Mouse (Mus musculus) forebrain, embryonic 10.5 days (tissue): ENCODE measurements around the gene Lmo3. TPM values are rescaled to one million over a fixed set of nuclear protein-coding genes. Genes with fewer than 3 reads are reported as not detected.

Experiments
- DNase-seq: peaks from one replicate; pipeline ENCODE4 v3.0.0-alpha.2; 2017; ENCODE audit warnings: low spot score; ENCODE audit errors: extremely low spot score
- H3K27ac ChIP-seq: fragments of 300-500 bp; sonication (generic); 2 replicates; pipeline ENCODE4 v1.5.1; 2016; ENCODE audit warnings: mild to moderate bottlenecking
- H3K27me3 ChIP-seq: fragments of 300-500 bp; sonication (generic); 2 replicates; pipeline ENCODE4 v1.6.1; 2016; ENCODE audit warnings: mild to moderate bottlenecking; ENCODE audit not compliant: poor library complexity, severe bottlenecking
- H3K36me3 ChIP-seq: fragments of 300-500 bp; sonication (generic); replicated peaks from 2 replicates; pipeline ENCODE4 v1.6.1; 2016; ENCODE audit warnings: mild to moderate bottlenecking, moderate library complexity
- H3K4me1 ChIP-seq: fragments of 300-500 bp; sonication (generic); 2 replicates; pipeline ENCODE4 v1.6.1; 2016
- H3K4me3 ChIP-seq: fragments of 300-500 bp; sonication (generic); 2 replicates; pipeline ENCODE4 v1.5.1; 2016; ENCODE audit warnings: mild to moderate bottlenecking, moderate library complexity
- H3K9me3 ChIP-seq: fragments of 300-500 bp; sonication (generic); 2 replicates; pipeline ENCODE4 v1.6.1; 2016; ENCODE audit warnings: mild to moderate bottlenecking, moderate library complexity
- WGBS: fragments of 180-500 bp; shearing (Covaris S2); methylation state at CpG from one replicate; pipeline ENCODE4 v1.1.7; 2016; 5-methylcytosine and 5-hydroxymethylcytosine counted together
- polyA plus RNA-seq: library from polyadenylated mRNA; unstranded; fragments of >200 nt; fragmentation: Nextera tagmentation; extraction: Ambion mirVana; gene quantifications from 2 replicates; pipeline ENCODE4 v1.2.1, GENCODE M21; 2016

Lmo3 gene
- polyA plus RNA-seq, 1 experiment from 2014 or later: 22.4 TPM

GRCm38 (mm10) chr6:138346558-138346957, 235.2 kb downstream of the Lmo3 start:
- no peaks in the 10 kb centered on the region for H3K4me1 ChIP-seq
- no peak overlapping the region for H3K27ac ChIP-seq

GRCm38 (mm10) chr6:138335858-138336257, 245.9 kb downstream of the Lmo3 start:
- no peaks in the 10 kb centered on the region for H3K36me3 ChIP-seq
- no peak for DNase-seq
- H3K4me1 ChIP-seq: peaks cover 4% of the 10 kb centered on the region; the same call in 1 of the 2 replicates
- H3K4me3 ChIP-seq: no peak overlapping the region
- peaks cover 5% of the 10 kb centered on the region; the same call in 1 of the 2 replicates for H3K9me3 ChIP-seq
- H3K27ac ChIP-seq: no peak overlapping the region
- 83% methylated on average over 4 of the region's 4 CpGs for WGBS
- no peaks in the 10 kb centered on the region for H3K27me3 ChIP-seq

More at GRCm38 (mm10) chr6:138346558-138346957, 235.2 kb downstream of the Lmo3 start:
- H3K4me3 ChIP-seq: no peak overlapping the region
- H3K27me3 ChIP-seq: no peaks in the 10 kb centered on the region
- WGBS: 92% methylated on average over 4 of the region's 4 CpGs
- no peaks in the 10 kb centered on the region for H3K36me3 ChIP-seq
- DNase-seq: no peak
- H3K9me3 ChIP-seq: peaks cover 14% of the 10 kb centered on the region

GRCm38 (mm10) chr6:138333991-138334390, 247.8 kb downstream of the Lmo3 start:
- H3K36me3 ChIP-seq: no peaks in the 10 kb centered on the region
- no peak for DNase-seq
- WGBS: 95% methylated on average over 7 of the region's 7 CpGs

GRCm38 (mm10) chr6:138325744-138326400, 255.9 kb downstream of the Lmo3 start:
- no peak overlapping the region for H3K27ac ChIP-seq
- H3K9me3 ChIP-seq: no peaks in the 10 kb centered on the region
- H3K27me3 ChIP-seq: no peaks in the 10 kb centered on the region
- 57% methylated on average over 3 of the region's 3 CpGs for WGBS
- no peaks in the 10 kb centered on the region for H3K36me3 ChIP-seq
- no peak overlapping the region for H3K4me3 ChIP-seq
- no peaks in the 10 kb centered on the region for H3K4me1 ChIP-seq
- DNase-seq: no peak

More at GRCm38 (mm10) chr6:138333991-138334390, 247.8 kb downstream of the Lmo3 start:
- Histone ChIP-seq H3K4me1 (peaks cover 4% of the 10 kb centered on the region; the same call in 1 of the 2 replicates), H3K27me3 (no peaks in the 10 kb centered on the region), H3K9me3 (no peaks in the 10 kb centered on the region), H3K4me3 (no peak overlapping the region), H3K27ac (no peak overlapping the region)

GRCm38 (mm10) chr6:138325145-138325544, 256.6 kb downstream of the Lmo3 start:
- no peak for DNase-seq
- no peaks in the 10 kb centered on the region for H3K9me3 ChIP-seq
- no peak overlapping the region for H3K4me3 ChIP-seq
- no peaks in the 10 kb centered on the region for H3K4me1 ChIP-seq
- 78% methylated on average over 3 of the region's 3 CpGs for whole genome bisulfite sequencing
- no peak overlapping the region for H3K27ac ChIP-seq
- no peaks in the 10 kb centered on the region for H3K36me3 ChIP-seq
- no peaks in the 10 kb centered on the region for H3K27me3 ChIP-seq

- no peak for DNase-seq
These were observed 258.4 kb downstream of the Lmo3 start for GRCm38 (mm10) chr6:138323325-138323724.

GRCm38 (mm10) chr6:138320190-138320737, 261.5 kb downstream of the Lmo3 start:
- Histone ChIP-seq H3K9me3 (no peaks in the 10 kb centered on the region), H3K36me3 (no peaks in the 10 kb centered on the region), H3K4me1 (no peaks in the 10 kb centered on the region), H3K4me3 (no peak overlapping the region), H3K27ac (no peak overlapping the region), H3K27me3 (no peaks in the 10 kb centered on the region)
- DNase-seq: no peak
- 92% methylated on average over 8 of the region's 8 CpGs for WGBS

More at GRCm38 (mm10) chr6:138323325-138323724, 258.4 kb downstream of the Lmo3 start:
- 95% methylated on average over 14 of the region's 14 CpGs for WGBS
- Histone ChIP-seq H3K27ac (no peak overlapping the region), H3K4me1 (no peaks in the 10 kb centered on the region), H3K36me3 (no peaks in the 10 kb centered on the region), H3K27me3 (no peaks in the 10 kb centered on the region), H3K9me3 (no peaks in the 10 kb centered on the region), H3K4me3 (no peak overlapping the region)

Other genes with a start within 250 kb of the Lmo3 start
- not detected in 2 replicates for gene Igbp1b, start 76.6 kb upstream of the Lmo3 start, polyA plus RNA-seq